Mouse (Mus musculus) CH12.LX (cell line): Measurements from ENCODE around the gene Ankrd12. TPM values are rescaled to one million over a fixed set of nuclear protein-coding genes. Genes with fewer than 3 reads are reported as not detected.

Experiments
- DNase-seq: peaks from one replicate; pipeline ENCODE4 v3.0.0-alpha.2; 2013; ENCODE audit errors: extremely low read depth
- H3K27ac ChIP-seq: 2 replicates; pipeline ENCODE4 v1.5.1; 2012; ENCODE audit warnings: low read depth, mild to moderate bottlenecking, control low read depth, moderate library complexity; ENCODE audit not compliant: insufficient read depth
- H3K27me3 ChIP-seq: replicated peaks from 2 replicates; pipeline ENCODE3; 2012; ENCODE audit warnings: inconsistent platforms
- H3K36me3 ChIP-seq, 2 experiments: replicated peaks in 1 of 2; 2 replicates each; pipeline versions ENCODE3 to v1.6.1; 2012; ENCODE audit warnings: inconsistent platforms in 1 of 2, low read length in 1 of 2, mild to moderate bottlenecking in 1 of 2, mixed read lengths in 1 of 2, moderate library complexity in 1 of 2; ENCODE audit not compliant: control insufficient read depth in 1 of 2, insufficient read depth in 1 of 2
- H3K4me1 ChIP-seq, 2 experiments: 2 replicates each; pipeline ENCODE4 v1.6.1; 2012; ENCODE audit warnings: inconsistent platforms in 1 of 2, moderate library complexity in 1 of 2; ENCODE audit not compliant: insufficient read depth in 2 of 2, control insufficient read depth in 1 of 2
- H3K4me2 ChIP-seq: 2 replicates; pipeline ENCODE4 v1.6.1; 2012; ENCODE audit warnings: low read depth, mild to moderate bottlenecking, control low read depth; ENCODE audit not compliant: poor library complexity, insufficient read depth, severe bottlenecking
- H3K4me3 ChIP-seq, 3 experiments: fragments of 150-350 bp in 1 of 3; sonication (generic) in 1 of 3; replicated peaks in 1 of 3; 2 replicates each; pipeline versions ENCODE3 to v1.5.1; 2011 to 2012; ENCODE audit warnings: low read depth in 2 of 3, low read length in 2 of 3, mild to moderate bottlenecking in 2 of 3, moderate library complexity in 2 of 3, control low read depth in 1 of 3, improper control_type of control experiment in 1 of 3, inconsistent platforms in 1 of 3, mixed read lengths in 1 of 3; ENCODE audit not compliant: poor library complexity in 1 of 3
- H3K79me2 ChIP-seq: replicated peaks from 2 replicates; pipeline ENCODE4 v1.6.1; 2012; ENCODE audit warnings: mild to moderate bottlenecking, moderate library complexity; ENCODE audit not compliant: control insufficient read depth, poor library complexity, insufficient read depth, severe bottlenecking; ENCODE audit errors: extremely low read depth
- H3K9ac ChIP-seq: 2 replicates; pipeline ENCODE4 v1.6.1; 2012; ENCODE audit warnings: low read depth, mild to moderate bottlenecking, control low read depth, moderate library complexity; ENCODE audit not compliant: insufficient read depth
- H3K9me3 ChIP-seq: replicated peaks from 2 replicates; pipeline ENCODE3; 2012; ENCODE audit warnings: low read length, inconsistent platforms, mixed read lengths
- BHLHE40 ChIP-seq: IDR thresholded peaks from 2 replicates; pipeline ENCODE4 v1.6.1; 2011; ENCODE audit warnings: mild to moderate bottlenecking, low read depth, low read length, improper control_type of control experiment
- CHD1 ChIP-seq: IDR thresholded peaks from 2 replicates; pipeline ENCODE4 v1.6.1; 2012; ENCODE audit warnings: low read depth, low read length, improper control_type of control experiment, inconsistent platforms
- CHD2 ChIP-seq: IDR thresholded peaks from 2 replicates; pipeline ENCODE4 v1.6.1; 2011; ENCODE audit warnings: low read length, improper control_type of control experiment
- CTCF ChIP-seq, 2 experiments: IDR thresholded peaks in 1 of 2; conservative IDR thresholded peaks in 1 of 2; 2 replicates each; pipeline ENCODE4 v1.5.1; 2011 to 2012; ENCODE audit warnings: low read depth in 2 of 2, low read length in 2 of 2, improper control_type of control experiment in 1 of 2, inconsistent platforms in 1 of 2, mild to moderate bottlenecking in 1 of 2, moderate library complexity in 1 of 2
- ELF1 ChIP-seq: IDR thresholded peaks from 2 replicates; pipeline ENCODE4 v1.6.1; 2014; ENCODE audit warnings: low read depth, mild to moderate bottlenecking, inconsistent platforms, low read length, improper control_type of control experiment
- GABPA ChIP-seq: IDR thresholded peaks from 2 replicates; pipeline ENCODE4 v1.6.1; 2012; ENCODE audit warnings: low read depth, low read length, improper control_type of control experiment, inconsistent platforms; ENCODE audit not compliant: insufficient replicate concordance
- HCFC1 ChIP-seq: IDR thresholded peaks from 2 replicates; pipeline ENCODE4 v1.6.1; 2012; ENCODE audit warnings: low read depth, mild to moderate bottlenecking, inconsistent platforms, low read length, improper control_type of control experiment
- KAT2A ChIP-seq: IDR thresholded peaks from 2 replicates; pipeline ENCODE4 v1.6.1; 2012; ENCODE audit warnings: low read length, improper control_type of control experiment, inconsistent platforms; ENCODE audit not compliant: insufficient replicate concordance
- MAFK ChIP-seq: IDR thresholded peaks from 2 replicates; pipeline ENCODE4 v1.6.1; 2011; ENCODE audit warnings: low read length, improper control_type of control experiment; ENCODE audit not compliant: insufficient replicate concordance
- MAX ChIP-seq: IDR thresholded peaks from 2 replicates; pipeline ENCODE4 v1.6.1; 2011; ENCODE audit warnings: low read length, improper control_type of control experiment
- MYC ChIP-seq: IDR thresholded peaks from 2 replicates; pipeline ENCODE4 v1.6.1; 2011; ENCODE audit warnings: low read depth, mild to moderate bottlenecking, improper control_type of control experiment, low read length
- NELFE ChIP-seq: IDR thresholded peaks from 2 replicates; pipeline ENCODE4 v1.6.1; 2011; ENCODE audit warnings: low read depth, low read length, improper control_type of control experiment
- NRF1 ChIP-seq: IDR thresholded peaks from 2 replicates; pipeline ENCODE4 v1.6.1; 2014; ENCODE audit warnings: low read depth, mild to moderate bottlenecking, inconsistent platforms, low read length, improper control_type of control experiment, moderate library complexity
- RAD21 ChIP-seq: IDR thresholded peaks from 2 replicates; pipeline ENCODE4 v1.6.1; 2011; ENCODE audit warnings: low read depth, mild to moderate bottlenecking, low read length, improper control_type of control experiment, moderate library complexity
- SIN3A ChIP-seq: IDR thresholded peaks from 2 replicates; pipeline ENCODE4 v1.6.1; 2012; ENCODE audit warnings: low read length, improper control_type of control experiment, inconsistent platforms
- SMC3 ChIP-seq: IDR thresholded peaks from 2 replicates; pipeline ENCODE4 v1.6.1; 2011; ENCODE audit warnings: low read depth, low read length, improper control_type of control experiment
- ZC3H11A ChIP-seq: IDR thresholded peaks from 2 replicates; pipeline ENCODE4 v1.6.1; 2012; ENCODE audit warnings: low read depth, mild to moderate bottlenecking, inconsistent platforms, low read length, improper control_type of control experiment
- ZNF384 ChIP-seq: IDR thresholded peaks from 2 replicates; pipeline ENCODE4 v1.6.1; 2012; ENCODE audit warnings: low read depth, low read length, improper control_type of control experiment, inconsistent platforms
- dilution Hi-C: fragments of 300-500 bp; cut with MboI; formaldehyde crosslinking; loops from 2 replicates; pipeline ENCODE4 v1.14.3; 2020; ENCODE audit warnings: low sequenced_read_pairs; ENCODE audit not compliant: extremely low pct_unique_long_range_greater_than_20kb, extremely low pct_ligation_motif_present
- in situ Hi-C: fragments of 300-500 bp; cut with MboI; formaldehyde crosslinking; loops from 3 replicates; pipeline ENCODE4 v1.14.3; 2019; ENCODE audit warnings: low sequenced_read_pairs, low pct_ligation_motif_present, low pct_unique_long_range_greater_than_20kb, mixed read lengths
- polyA plus RNA-seq: library from polyadenylated mRNA; unstranded; fragments of >175 nt; gene quantifications from 2 replicates; pipeline ENCODE4 v1.2.1, GENCODE M21; 2012; ENCODE audit warnings: low read depth; ENCODE audit not compliant: insufficient read length
- total RNA-seq, 2 experiments: library from RNA; depleted of rRNA; stranded (reverse); fragments of 300-350 nt in 1 of 2; fragments of >200 nt in 1 of 2; gene quantifications; 2 replicates each; pipeline ENCODE4 v1.2.3; 2012 to 2014

The Ankrd12 gene
- total and polyA plus RNA-seq, 3 experiments: 1.6 to 5.6 (median 1.7) TPM

DNA sequence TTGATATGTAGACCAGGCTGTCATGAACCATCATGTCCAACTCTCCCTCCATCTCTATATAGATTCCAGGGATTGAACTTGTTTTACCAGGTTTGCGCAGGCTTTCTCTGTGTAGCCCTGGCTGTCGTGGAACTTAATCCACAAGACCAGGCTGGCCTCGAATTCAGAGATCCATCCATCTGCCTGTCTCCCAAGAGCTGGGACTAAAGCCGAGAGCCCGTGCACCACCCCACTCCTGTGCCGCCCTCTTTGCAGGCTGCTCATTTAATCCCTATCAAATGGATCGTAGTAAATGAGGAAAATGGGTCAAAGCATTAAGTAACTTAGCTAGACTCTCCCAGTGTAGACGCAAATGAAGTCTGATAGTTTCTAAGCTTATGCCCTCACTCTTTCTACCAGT lies 30.6 kb upstream of the Ankrd12 start:
- dilution Hi-C loops (no loop called here), in situ Hi-C loops (loop anchor here (10.0 kb wide), 1 partner anchor 153 kb away; the partner anchor contains the start of gene Twsg1)
- H3K4me2 ChIP-seq: no peak overlapping the region
- peaks cover 12 to 44% of the 10 kb centered on the region in 2 experiments for H3K4me1 ChIP-seq
- TF ChIP-seq MYC (no peak), MAFK (no peak), MAX (no peak), GABPA (no peak), HCFC1 (no peak), NRF1 (no peak), SIN3A (no peak), KAT2A (no peak), CHD1 (no peak)
- H3K79me2 ChIP-seq: no peaks in the 10 kb centered on the region
- DNase-seq: no peak
- H3K27me3 ChIP-seq: no peaks in the 10 kb centered on the region
- H3K36me3 ChIP-seq: peaks cover 0 to under 1% of the 10 kb centered on the region in 2 experiments
- no peak overlapping the region for H3K9ac ChIP-seq
- H3K27ac ChIP-seq: no peak overlapping the region
- H3K9me3 ChIP-seq: no peaks in the 10 kb centered on the region
- no peak overlapping the region for H3K4me3 ChIP-seq

DNA sequence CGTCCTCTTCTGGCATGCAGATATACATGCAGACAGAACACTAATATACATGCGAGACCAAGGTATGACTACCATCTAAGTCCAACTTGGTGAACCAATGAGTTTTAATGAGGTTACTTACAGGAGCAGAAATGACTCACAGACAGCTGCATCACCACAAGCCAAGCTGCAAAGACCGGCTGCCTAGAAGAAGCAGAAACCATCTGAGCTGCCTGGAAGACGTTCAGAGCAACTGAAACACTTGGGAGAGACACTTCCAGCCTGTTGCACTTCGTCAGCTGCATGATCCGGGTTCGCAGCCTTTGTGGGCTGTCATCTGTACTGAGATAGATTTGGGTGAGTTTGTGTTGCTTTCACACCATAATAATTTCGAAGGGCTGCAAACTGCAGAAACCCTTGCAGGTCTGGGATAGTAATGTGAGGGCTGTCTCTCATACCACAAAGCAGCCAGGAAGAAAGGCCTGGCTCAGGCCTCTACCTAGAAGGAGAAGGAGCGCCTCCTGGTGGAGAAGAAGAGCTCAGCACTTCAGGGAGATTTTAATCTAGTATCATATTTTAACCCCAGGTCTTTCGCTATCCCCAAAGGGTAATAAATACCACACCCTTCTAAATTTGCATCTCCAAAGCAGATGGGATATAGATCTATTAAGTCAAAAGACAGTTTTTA lies 29.8 kb upstream of the Ankrd12 start:
- 0 out of 2 replicates have a peak, but pooled peaks have one; percentile 28 for TF ChIP-seq BHLHE40
- peak; percentile 22; the same call in 1 of the 2 replicates for TF ChIP-seq NELFE
- TF ChIP-seq CHD2: no peak
- TF ChIP-seq ZC3H11A: peak; percentile 50; the same call in 1 of the 2 replicates
- peak; percentile 83 to 94 for TF ChIP-seq CTCF (conservative IDR thresholded peaks at IDR 0.05 in 1 of 2, IDR thresholded peaks at IDR 0.05 in 1 of 2; ENCODE audit: low read depth in 2 of 2, low read length in 2 of 2)
- TF ChIP-seq SMC3: peak; percentile 89
- TF ChIP-seq ELF1: peak; percentile 34; the same call in 1 of the 2 replicates
- TF ChIP-seq RAD21: peak; percentile 91
- TF ChIP-seq ZNF384: no peak
- H3K4me1 ChIP-seq: peaks cover 10 to 40% of the 10 kb centered on the region in 2 experiments
- dilution Hi-C loops: no loop called here
- H3K9me3 ChIP-seq: no peaks in the 10 kb centered on the region
- H3K4me2 ChIP-seq: no peak overlapping the region
- H3K79me2 ChIP-seq: no peaks in the 10 kb centered on the region
- no peak overlapping the region for H3K27ac ChIP-seq
- no peaks in the 10 kb centered on the region for H3K27me3 ChIP-seq
- DNase-seq: peak; percentile 72
- H3K9ac ChIP-seq: no peak overlapping the region
- no peaks in the 10 kb centered on the region for H3K36me3 ChIP-seq
- in situ Hi-C loops: loop anchor here (10.0 kb wide), 1 partner anchor 152 kb away; the partner anchor contains the start of gene Twsg1
- no peak overlapping the region for H3K4me3 ChIP-seq
